Mouse (Mus musculus) gastrocnemius, postnatal 14 days (tissue): ENCODE measurements around the gene Xrcc4. TPM values are rescaled to one million over a fixed set of nuclear protein-coding genes. Genes with fewer than 3 reads are reported as not detected.
"Not testable (repeated sequence)": the region's sequence is repeated elsewhere in the genome, so short reads cannot be mapped to it uniquely, and the experiment has no call there.

Experiments
- DNase-seq: peaks from one replicate; pipeline ENCODE4 v3.0.0; 2021; ENCODE audit warnings: mixed read lengths
- intact Hi-C: fragments of 180-260 bp; cut with DNase I; formaldehyde crosslinking; loops from one replicate; pipeline ENCODE4 v1.15.1; 2025; ENCODE audit warnings: low total_unique reads
- total RNA-seq, 2 experiments: library from RNA; stranded (reverse); gene quantifications; 2 replicates each; pipeline ENCODE4 v1.2.3; 2021

Gene Xrcc4
- total RNA-seq, 2 experiments from 2014 or later = 6.6 to 8.7 TPM

GRCm38 (mm10) chr13:89834485-89834884, 254.9 kb downstream of the Xrcc4 start:
- no peak for DNase-seq
- intact Hi-C loops = no loop called here

- DNase-seq = no peak
- intact Hi-C loops = no loop called here
Measured at GRCm38 (mm10) chr13:89833053-89833670, 256.2 kb downstream of the Xrcc4 start.

GRCm38 (mm10) chr13:89828429-89828970, 260.9 kb downstream of the Xrcc4 start:
- intact Hi-C loops = no loop called here
- DNase-seq = peak; percentile 24

GRCm38 (mm10) chr13:89827838-89828237, 261.6 kb downstream of the Xrcc4 start:
- DNase-seq = no peak
- intact Hi-C loops = no loop called here

- DNase-seq = no peak
- intact Hi-C loops = no loop called here
Measured at GRCm38 (mm10) chr13:89814543-89814942, 274.9 kb downstream of the Xrcc4 start.

GRCm38 (mm10) chr13:89812169-89812568, 277.2 kb downstream of the Xrcc4 start:
- intact Hi-C loops = no loop called here
- no peak for DNase-seq

- intact Hi-C loops = no loop called here
- no peak for DNase-seq
Measured at GRCm38 (mm10) chr13:89809024-89809423, 280.4 kb downstream of the Xrcc4 start.

- no peak for DNase-seq
- intact Hi-C loops = no loop called here
Measured at GRCm38 (mm10) chr13:89801901-89802300, 287.5 kb downstream of the Xrcc4 start.

- intact Hi-C loops = no loop called here
Measured at GRCm38 (mm10) chr13:89797721-89798120, 291.7 kb downstream of the Xrcc4 start.

GRCm38 (mm10) chr13:89791475-89791874, 297.9 kb downstream of the Xrcc4 start:
- no peak for DNase-seq
- intact Hi-C loops = no loop called here

More at GRCm38 (mm10) chr13:89797721-89798120, 291.7 kb downstream of the Xrcc4 start:
- no peak for DNase-seq

- intact Hi-C loops = no loop called here
Measured at GRCm38 (mm10) chr13:89782886-89783285, 306.5 kb downstream of the Xrcc4 start.

GRCm38 (mm10) chr13:89780276-89780675, 309.1 kb downstream of the Xrcc4 start:
- intact Hi-C loops = no loop called here
- DNase-seq = no peak

More at GRCm38 (mm10) chr13:89782886-89783285, 306.5 kb downstream of the Xrcc4 start:
- DNase-seq = no peak

- intact Hi-C loops = loop anchor here (5.0 kb wide), 2 partner anchors 1058 to 1108 kb away; no protein-coding TSS in a partner anchor
- DNase-seq = peak; percentile 53
Measured at GRCm38 (mm10) chr13:89779208-89779911, 310.0 kb downstream of the Xrcc4 start.

GRCm38 (mm10) chr13:89777764-89778163, 311.6 kb downstream of the Xrcc4 start:
- intact Hi-C loops = loop anchor here (5.0 kb wide), 2 partner anchors 1060 to 1110 kb away; no protein-coding TSS in a partner anchor
- DNase-seq = no peak

- DNase-seq = no peak
- intact Hi-C loops = loop anchor here (5.0 kb wide), 2 partner anchors 1060 to 1110 kb away; no protein-coding TSS in a partner anchor
Measured at GRCm38 (mm10) chr13:89777146-89777545, 312.3 kb downstream of the Xrcc4 start.

- intact Hi-C loops = no loop called here
- DNase-seq = no peak
Measured at GRCm38 (mm10) chr13:89766551-89766950, 322.9 kb downstream of the Xrcc4 start.

GRCm38 (mm10) chr13:89765966-89766365, 323.4 kb downstream of the Xrcc4 start:
- no peak for DNase-seq
- intact Hi-C loops = no loop called here

- intact Hi-C loops = no loop called here
- no peak for DNase-seq
Measured at GRCm38 (mm10) chr13:89762339-89762738, 327.1 kb downstream of the Xrcc4 start.

- DNase-seq = no peak
- intact Hi-C loops = no loop called here
Measured at GRCm38 (mm10) chr13:89756347-89756746, 333.1 kb downstream of the Xrcc4 start.

- intact Hi-C loops, DNase-seq: not testable (repeated sequence)
Measured at GRCm38 (mm10) chr13:89750562-89750961, 338.8 kb downstream of the Xrcc4 start.

- intact Hi-C loops = no loop called here
- DNase-seq = no peak
Measured at GRCm38 (mm10) chr13:89743201-89743600, 346.2 kb downstream of the Xrcc4 start.
